9 mouse cellular contexts compared by ENCODE assay signal in genomic region chr8:120152636-120153035, GRCm38 (mm10). TPM values are rescaled to one million over a fixed set of nuclear protein-coding genes. Genes with fewer than 3 reads are reported as not detected.
DNase-seq lines count a peak whose midpoint lies in the region; ATAC-seq lines count a peak whose summit lies in the region.
"Had no signal": no experiment of that assay in that cellular context is flagged by ENCODE, and none has a peak within 500 bp of the region (broad histone marks: within the 10 kb centered on the region; RNA-seq: fewer than 3 reads in every experiment).

No protein-coding gene starts in this region.

- peak overlapping the region; percentile 72 for H3K27ac ChIP-seq in midbrain, embryonic 10.5 days (replicated peaks)
- H3K27ac ChIP-seq in midbrain, embryonic 16.5 days (ENCODE audit: low read length), result no peak overlapping the region
- H3K27ac ChIP-seq: heart, embryonic 15.5 days had no signal

- H3K4me3 ChIP-seq in midbrain, embryonic 10.5 days, result no peak overlapping the region
- H3K4me3 ChIP-seq in midbrain, embryonic 16.5 days (ENCODE audit: low read depth, low read length), result no peak overlapping the region
- H3K4me3 ChIP-seq: heart, embryonic 15.5 days had no signal

- peaks cover 40% of the 10 kb centered on the region for H3K4me1 ChIP-seq in midbrain, embryonic 10.5 days
- no peaks in the 10 kb centered on the region; the same call in 1 of the 2 replicates for H3K4me1 ChIP-seq in midbrain, embryonic 16.5 days (ENCODE audit: control insufficient read depth, insufficient read depth, low read length)

- no peaks in the 10 kb centered on the region for H3K9me3 ChIP-seq in midbrain, embryonic 10.5 days (replicated peaks)
- H3K9me3 ChIP-seq in midbrain, embryonic 16.5 days (replicated peaks; ENCODE audit: control insufficient read depth, low read length, poor library complexity, severe bottlenecking), result no peaks in the 10 kb centered on the region
- H3K9me3 ChIP-seq: heart, embryonic 15.5 days had no signal

- no peak overlapping the region for H3K9ac ChIP-seq in midbrain, embryonic 16.5 days (ENCODE audit: low read depth, low read length)

- whole genome bisulfite sequencing in midbrain, embryonic 10.5 days, result 68% methylated on average over 7 of the region's 7 CpGs
- WGBS in midbrain, embryonic 16.5 days, result 52% methylated on average over 7 of the region's 7 CpGs

- peaks cover 4% of the 10 kb centered on the region; the same call in 1 of the 2 replicates for H3K27me3 ChIP-seq in midbrain, embryonic 10.5 days (ENCODE audit: low read depth, poor library complexity, severe bottlenecking)
- no peaks in the 10 kb centered on the region for H3K27me3 ChIP-seq in midbrain, embryonic 16.5 days (ENCODE audit: control insufficient read depth, insufficient read depth, low read depth, low read length)
- H3K27me3 ChIP-seq: heart, embryonic 15.5 days had no signal

- no peak for ATAC-seq in cerebellum, adult (ENCODE audit: insufficient number of reproducible peaks, low FRiP score, low TSS enrichment)
- ATAC-seq in midbrain, embryonic 16.5 days, result no peak
- peak; percentile 72 to 83 for ATAC-seq in hematopoietic stem cell, adult 5-6 weeks (replicated peaks in 1 of 2; ENCODE audit: insufficient read depth in 1 of 2, low FRiP score in 2 of 2, low TSS enrichment in 1 of 2, low read depth in 1 of 2, poor library complexity in 2 of 2, severe bottlenecking in 2 of 2)
- ATAC-seq in megakaryocyte, adult 5-6 weeks (ENCODE audit: poor library complexity, severe bottlenecking), result peak; percentile 90

- peak; percentile 61 for DNase-seq in cerebellum, adult 9-11 months
- DNase-seq in midbrain, embryonic 10.5 days (ENCODE audit: low spot score), result no peak
- DNase-seq in spleen, adult 18-20 months, result no peak
- DNase-seq in ovary, postnatal 36 days (ENCODE audit: low spot score), result no peak

- no peak overlapping the region for H3K4me2 ChIP-seq in midbrain, embryonic 16.5 days (ENCODE audit: low read length)
- H3K4me2 ChIP-seq: heart, embryonic 15.5 days had no signal

- peaks cover 7% of the 10 kb centered on the region; the same call in 1 of the 2 replicates for H3K36me3 ChIP-seq in midbrain, embryonic 10.5 days
- H3K36me3 ChIP-seq in midbrain, embryonic 16.5 days (ENCODE audit: control insufficient read depth, insufficient read depth, low read length), result peaks cover 29% of the 10 kb centered on the region

RNA-seq across cellular contexts. Expression of gene Fam92b, which starts 24.6 kb away (rescaled TPM):
- 2.6 and 3.3 TPM in 2 replicates for polyA plus RNA-seq in midbrain, embryonic 10.5 days (2016; fragmentation: Nextera tagmentation; extraction: Ambion mirVana)
- polyA plus RNA-seq in midbrain, embryonic 16.5 days (2015; fragmentation: Nextera tagmentation; extraction: Ambion mirVana), result 2.1 and 2.4 TPM in 2 replicates
- not detected in 2 replicates for total RNA-seq in hematopoietic stem cell, adult 5-6 weeks (2017)
- not detected in 2 replicates for total RNA-seq in megakaryocyte, adult 5-6 weeks (2015)
- not detected in 2 replicates for total RNA-seq in megakaryocyte, adult 5-6 weeks (2017)

RNA-seq across cellular contexts. Expression of gene 6430548M08Rik, which starts 38.7 kb away (rescaled TPM):
- polyA plus RNA-seq in midbrain, embryonic 10.5 days (2016; fragmentation: Nextera tagmentation; extraction: Ambion mirVana), result 5.8 and 11.0 TPM in 2 replicates
- polyA plus RNA-seq in midbrain, embryonic 16.5 days (2015; fragmentation: Nextera tagmentation; extraction: Ambion mirVana), result 37.1 and 40.2 TPM in 2 replicates
- 4.9 and 9.8 TPM in 2 replicates for total RNA-seq in hematopoietic stem cell, adult 5-6 weeks (2017)
- 61.4 and 76.5 TPM in 2 replicates for total RNA-seq in megakaryocyte, adult 5-6 weeks (2015)
- total RNA-seq in megakaryocyte, adult 5-6 weeks (2017), result 70.0 and 87.2 TPM in 2 replicates

RNA-seq across cellular contexts. Expression of gene Zdhhc7, which starts 51.4 kb away (rescaled TPM):
- polyA plus RNA-seq in midbrain, embryonic 10.5 days (2016; fragmentation: Nextera tagmentation; extraction: Ambion mirVana), result 34.5 and 38.4 TPM in 2 replicates
- polyA plus RNA-seq in midbrain, embryonic 16.5 days (2015; fragmentation: Nextera tagmentation; extraction: Ambion mirVana), result 27.8 and 29.5 TPM in 2 replicates
- total RNA-seq in hematopoietic stem cell, adult 5-6 weeks (2017), result 16.1 and 18.4 TPM in 2 replicates
- total RNA-seq in megakaryocyte, adult 5-6 weeks (2015), result 21.1 and 23.0 TPM in 2 replicates
- total RNA-seq in megakaryocyte, adult 5-6 weeks (2017), result 31.8 and 33.3 TPM in 2 replicates

Comparison
In these comparisons a context has a peak if more than half of its experiments do, and no peak if none do; other contexts are left out.
1. ATAC-seq: peak in hematopoietic stem cell, adult 5-6 weeks (2 of 2) and megakaryocyte, adult 5-6 weeks (single experiment); none in cerebellum, adult (single experiment) and midbrain, embryonic 16.5 days (single experiment).